Mouse (Mus musculus): ENCODE measurements around the gene Ctnna2. TPM values are rescaled to one million over a fixed set of nuclear protein-coding genes. Genes with fewer than 3 reads are reported as not detected.

The Ctnna2 gene
- total and polyA plus RNA-seq, 2 experiments from 2014 or later: 91.5 to 243 TPM

DNA sequence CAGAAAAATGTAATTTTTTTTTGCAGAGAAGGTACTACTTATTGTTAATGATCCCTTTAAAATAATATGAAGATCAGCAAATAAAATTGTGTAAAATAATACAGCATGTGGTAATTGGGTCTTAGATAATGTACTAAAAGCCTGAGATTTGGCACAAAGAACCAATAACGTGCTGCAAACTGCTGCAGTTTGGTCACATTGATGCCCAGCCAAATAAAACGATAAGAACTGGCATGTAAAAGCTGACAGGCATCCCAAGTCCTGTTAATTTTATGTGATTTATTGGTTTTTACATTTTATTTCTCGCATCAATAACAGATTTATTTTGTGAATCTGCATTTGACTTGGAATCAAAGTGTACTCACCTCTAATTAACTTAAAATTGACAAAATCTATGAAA lies 497.4 kb downstream of the Ctnna2 start:
- WGBS: 59% methylated on average over 3 of the region's 3 CpGs
- DNase-seq (no peak), ATAC-seq (no peak)
- Histone ChIP-seq H3K4me3 (ENCODE audit: low read depth, low read length) (no peak overlapping the region), H3K9me3 (ENCODE audit: low read length) (no peaks in the 10 kb centered on the region), H3K4me2 (ENCODE audit: low read depth) (no peak overlapping the region), H3K27me3 (ENCODE audit: insufficient read depth, low read length) (no peaks in the 10 kb centered on the region), H3K9ac (no peak overlapping the region), H3K4me1 (ENCODE audit: insufficient read depth) (no peaks in the 10 kb centered on the region), H3K36me3 (ENCODE audit: insufficient read depth) (no peaks in the 10 kb centered on the region), H3K27ac (ENCODE audit: low read depth, low read length) (no peak overlapping the region)
- TF ChIP-seq CTCF (IDR thresholded peaks at IDR 0.05; ENCODE audit: low read depth): no peak

DNA sequence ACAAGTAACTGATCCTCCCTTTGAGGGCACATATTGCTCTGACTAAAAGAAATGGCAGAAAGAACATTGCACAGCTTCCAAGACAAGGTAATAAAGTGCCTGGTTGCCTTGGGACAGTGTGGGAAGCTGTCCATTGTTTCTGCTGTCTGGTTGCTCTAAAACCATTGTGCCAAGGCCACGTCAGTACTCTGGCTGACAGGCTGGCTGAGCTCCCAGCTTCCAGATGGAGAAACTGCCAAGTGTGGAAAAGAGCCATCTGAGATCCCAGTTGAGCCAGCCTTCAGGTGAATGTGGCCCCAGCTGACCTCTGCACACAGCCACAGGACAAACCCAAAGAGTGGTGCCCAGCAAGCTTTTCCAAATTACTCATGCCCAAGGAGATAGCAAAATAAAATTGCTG lies 504.1 kb downstream of the Ctnna2 start:
- 0 out of 2 replicates have a peak, but pooled peaks cover 3% of the 10 kb centered on the region for H3K4me1 ChIP-seq (ENCODE audit: insufficient read depth)
- ATAC-seq: peak; percentile 54; the same call in 1 of the 2 replicates
- no peaks in the 10 kb centered on the region for H3K27me3 ChIP-seq (ENCODE audit: insufficient read depth, low read length)
- H3K9me3 ChIP-seq (ENCODE audit: low read length): no peaks in the 10 kb centered on the region
- no peak for TF ChIP-seq CTCF (IDR thresholded peaks at IDR 0.05; ENCODE audit: low read depth)
- 18% methylated on average over 1 of the region's 1 CpGs for WGBS
- H3K4me3 ChIP-seq (ENCODE audit: low read depth, low read length): no peak overlapping the region
- DNase-seq: peak; percentile 66
- no peak overlapping the region for H3K27ac ChIP-seq (ENCODE audit: low read depth, low read length)
- H3K9ac ChIP-seq: no peak overlapping the region
- H3K4me2 ChIP-seq (ENCODE audit: low read depth): no peak overlapping the region
- H3K36me3 ChIP-seq (ENCODE audit: insufficient read depth): no peaks in the 10 kb centered on the region

DNA sequence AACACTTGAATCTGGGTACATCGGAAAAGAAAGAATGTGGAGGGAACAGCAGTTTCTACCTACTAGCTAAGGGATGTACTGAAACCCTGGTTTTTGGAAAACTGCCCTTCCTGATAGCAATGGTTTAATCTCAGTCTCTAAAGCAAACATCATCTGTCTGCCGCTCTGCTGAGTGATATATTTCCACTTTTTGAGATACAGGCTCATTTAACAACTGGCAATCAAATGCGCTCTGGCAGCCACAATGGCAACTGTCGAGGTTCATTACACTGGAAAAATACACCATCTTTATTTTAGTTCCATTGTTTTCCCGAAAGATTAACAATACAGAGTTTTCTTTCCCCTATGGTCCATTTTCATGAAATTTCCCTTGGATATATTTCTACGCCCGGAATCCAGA lies 506.2 kb downstream of the Ctnna2 start:
- WGBS: 51% methylated on average over 7 of the region's 7 CpGs
- H3K4me3 ChIP-seq (ENCODE audit: low read depth, low read length): no peak overlapping the region
- TF ChIP-seq CTCF (IDR thresholded peaks at IDR 0.05; ENCODE audit: low read depth): no peak
- H3K4me1 ChIP-seq (ENCODE audit: insufficient read depth): 0 out of 2 replicates have a peak, but pooled peaks cover 3% of the 10 kb centered on the region
- no peak overlapping the region for H3K9ac ChIP-seq
- H3K36me3 ChIP-seq (ENCODE audit: insufficient read depth): no peaks in the 10 kb centered on the region
- H3K27ac ChIP-seq (ENCODE audit: low read depth, low read length): peak overlapping the region; percentile 10; the same call in 1 of the 2 replicates
- H3K27me3 ChIP-seq (ENCODE audit: insufficient read depth, low read length): no peaks in the 10 kb centered on the region
- H3K9me3 ChIP-seq (ENCODE audit: low read length): no peaks in the 10 kb centered on the region
- DNase-seq: peak; percentile 65
- no peak overlapping the region for H3K4me2 ChIP-seq (ENCODE audit: low read depth)
- ATAC-seq: peak; percentile 45

DNA sequence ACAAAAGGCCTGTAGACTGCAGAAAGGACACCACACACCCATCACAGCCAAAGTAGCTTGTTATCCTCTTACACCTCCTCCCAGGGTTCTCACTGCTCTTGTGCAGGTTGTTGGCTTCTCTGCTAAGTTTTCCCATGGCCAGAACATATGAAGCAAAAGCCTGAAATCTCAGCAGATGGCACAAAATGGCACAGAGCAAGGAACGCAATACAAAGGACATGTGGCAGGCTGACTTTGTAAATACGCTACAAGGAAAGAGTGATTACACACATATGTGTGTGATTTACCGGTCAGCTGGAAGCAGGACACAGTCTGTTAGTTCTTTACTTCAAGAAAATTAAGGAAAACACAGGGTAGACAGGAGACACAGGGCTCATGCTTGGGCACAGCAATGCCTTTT lies 511.4 kb downstream of the Ctnna2 start:
- 62% methylated on average over 3 of the region's 3 CpGs for WGBS
- 0 out of 2 replicates have a peak, but pooled peaks cover under 1% of the 10 kb centered on the region for H3K4me1 ChIP-seq (ENCODE audit: insufficient read depth)
- ATAC-seq: peak; percentile 66; the same call in 1 of the 2 replicates
- H3K4me3 ChIP-seq (ENCODE audit: low read depth, low read length): no peak overlapping the region
- no peaks in the 10 kb centered on the region for H3K9me3 ChIP-seq (ENCODE audit: low read length)
- DNase-seq: peak; percentile 34
- H3K36me3 ChIP-seq (ENCODE audit: insufficient read depth): no peaks in the 10 kb centered on the region
- no peak overlapping the region for H3K9ac ChIP-seq
- no peak overlapping the region for H3K27ac ChIP-seq (ENCODE audit: low read depth, low read length)
- no peak for TF ChIP-seq CTCF (IDR thresholded peaks at IDR 0.05; ENCODE audit: low read depth)
- no peak overlapping the region for H3K4me2 ChIP-seq (ENCODE audit: low read depth)
- H3K27me3 ChIP-seq (ENCODE audit: insufficient read depth, low read length): no peaks in the 10 kb centered on the region

DNA sequence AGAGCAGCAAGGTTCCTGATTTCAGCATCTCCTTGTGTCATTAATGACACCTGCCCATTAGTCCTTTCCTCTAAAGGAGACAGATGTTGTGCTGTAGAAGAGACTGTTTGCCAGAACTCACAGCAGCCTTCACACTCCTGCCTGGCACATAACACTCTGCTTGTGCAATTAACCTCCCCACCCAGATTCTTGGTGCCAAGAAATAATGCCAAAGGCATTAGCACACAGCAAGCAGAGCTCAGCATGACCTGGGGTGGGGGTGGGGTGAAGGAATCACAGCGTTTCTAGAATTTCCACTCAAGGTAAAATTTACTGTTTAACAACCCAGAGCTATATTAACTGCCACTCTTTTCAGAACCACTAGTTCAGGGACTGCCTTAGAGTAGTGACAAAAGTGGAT lies 516.8 kb downstream of the Ctnna2 start:
- WGBS: 19% methylated on average over 1 of the region's 1 CpGs
- Histone ChIP-seq H3K27me3 (ENCODE audit: insufficient read depth, low read length) (no peaks in the 10 kb centered on the region), H3K9me3 (ENCODE audit: low read length) (no peaks in the 10 kb centered on the region), H3K4me1 (ENCODE audit: insufficient read depth) (no peaks in the 10 kb centered on the region), H3K27ac (ENCODE audit: low read depth, low read length) (no peak overlapping the region), H3K4me3 (ENCODE audit: low read depth, low read length) (no peak overlapping the region), H3K36me3 (ENCODE audit: insufficient read depth) (no peaks in the 10 kb centered on the region), H3K9ac (no peak overlapping the region), H3K4me2 (ENCODE audit: low read depth) (no peak overlapping the region)
- DNase-seq (no peak), ATAC-seq (0 out of 2 replicates have a peak, but pooled peaks have one; percentile 16)
- TF ChIP-seq CTCF (IDR thresholded peaks at IDR 0.05; ENCODE audit: low read depth): no peak

DNA sequence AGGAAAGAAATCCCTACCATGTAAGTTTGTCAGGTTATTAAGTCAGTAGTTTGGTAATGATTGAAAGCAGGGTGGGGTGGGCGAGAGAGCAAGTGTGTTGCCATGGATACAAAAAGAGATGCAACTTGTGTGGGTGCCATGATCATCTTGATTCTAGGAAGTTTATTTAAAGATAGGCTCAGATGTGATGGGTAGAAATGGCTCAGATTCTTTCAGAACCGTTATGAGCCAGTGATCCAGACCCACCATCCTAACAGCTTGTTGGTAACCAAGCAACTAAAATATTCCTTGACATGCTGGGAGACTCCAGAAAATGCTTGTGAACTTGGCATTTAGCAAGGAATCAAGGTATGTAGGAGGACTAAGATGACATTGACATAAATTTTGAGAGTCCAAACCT lies 521.6 kb downstream of the Ctnna2 start:
- DNase-seq (peak; percentile 24), ATAC-seq (peak; percentile 83)
- Histone ChIP-seq H3K4me3 (ENCODE audit: low read depth, low read length) (no peak overlapping the region), H3K9me3 (ENCODE audit: low read length) (no peaks in the 10 kb centered on the region), H3K36me3 (ENCODE audit: insufficient read depth) (no peaks in the 10 kb centered on the region), H3K4me2 (ENCODE audit: low read depth) (no peak overlapping the region), H3K27me3 (ENCODE audit: insufficient read depth, low read length) (no peaks in the 10 kb centered on the region), H3K27ac (ENCODE audit: low read depth, low read length) (no peak overlapping the region), H3K4me1 (ENCODE audit: insufficient read depth) (no peaks in the 10 kb centered on the region), H3K9ac (no peak overlapping the region)
- WGBS: 61% methylated on average over 2 of the region's 2 CpGs
- TF ChIP-seq CTCF (IDR thresholded peaks at IDR 0.05; ENCODE audit: low read depth): no peak

DNA sequence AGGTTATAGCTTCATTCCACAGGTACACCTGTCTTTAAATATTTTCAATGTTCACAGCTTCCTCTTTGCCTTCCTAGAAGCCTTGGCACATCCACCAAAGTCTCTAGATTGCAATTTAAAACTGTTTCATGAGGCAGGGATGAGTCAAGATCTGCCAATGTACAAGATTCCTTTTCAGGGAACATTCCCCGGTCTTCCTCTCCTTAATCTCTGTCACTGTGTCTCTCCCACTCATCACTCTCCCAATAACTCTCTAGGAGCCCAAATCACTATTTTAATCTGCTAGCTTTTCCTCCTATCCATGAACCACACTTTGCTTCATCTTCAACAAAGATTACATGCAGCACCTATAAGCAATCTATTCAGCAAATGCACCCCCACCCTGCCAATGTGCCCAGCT lies 532.6 kb downstream of the Ctnna2 start:
- no peak overlapping the region for H3K9ac ChIP-seq
- DNase-seq: no peak
- TF ChIP-seq CTCF (IDR thresholded peaks at IDR 0.05; ENCODE audit: low read depth): no peak
- ATAC-seq: no peak
- no peaks in the 10 kb centered on the region for H3K9me3 ChIP-seq (ENCODE audit: low read length)
- 90% methylated on average over 1 of the region's 1 CpGs for WGBS
- H3K4me3 ChIP-seq (ENCODE audit: low read depth, low read length): no peak overlapping the region
- H3K27ac ChIP-seq (ENCODE audit: low read depth, low read length): no peak overlapping the region
- no peak overlapping the region for H3K4me2 ChIP-seq (ENCODE audit: low read depth)
- H3K27me3 ChIP-seq (ENCODE audit: insufficient read depth, low read length): no peaks in the 10 kb centered on the region
- H3K36me3 ChIP-seq (ENCODE audit: insufficient read depth): no peaks in the 10 kb centered on the region
- H3K4me1 ChIP-seq (ENCODE audit: insufficient read depth): no peaks in the 10 kb centered on the region
